Comparison of ENCODE assay signal across 17 mouse cellular contexts in the genomic region with DNA sequence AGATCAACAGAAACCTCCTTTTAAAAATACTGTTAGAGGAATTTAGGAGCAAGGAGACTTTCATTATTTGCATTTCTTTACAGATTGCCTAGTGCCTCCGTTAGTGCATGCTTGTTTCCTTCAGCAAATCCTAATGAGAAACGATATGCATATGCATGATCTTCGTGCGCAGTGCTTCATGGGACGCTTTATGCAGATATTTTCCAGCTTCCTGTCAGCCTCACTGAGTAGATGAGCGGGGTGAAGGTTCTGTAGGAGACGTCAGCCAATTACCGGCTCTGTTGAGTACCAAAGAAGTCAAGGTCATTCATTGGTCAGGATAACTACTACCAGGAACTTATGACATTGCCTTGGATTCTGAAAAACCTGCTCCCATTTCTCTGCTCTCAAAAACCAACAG.
DNase-seq lines count a peak whose midpoint lies in the region; ATAC-seq lines count a peak whose summit lies in the region.
"Had no signal": no experiment of that assay in that cellular context is flagged by ENCODE, and none has a peak within 500 bp of the region (broad histone marks: within the 10 kb centered on the region; RNA-seq: fewer than 3 reads in every experiment).

No protein-coding gene starts in this region.

- no peaks in the 10 kb centered on the region for H3K9me3 ChIP-seq in neural tube, embryonic 11.5 days (ENCODE audit: control insufficient read depth, low read length)
- H3K9me3 ChIP-seq in forebrain, embryonic 16.5 days (ENCODE audit: control insufficient read depth, low read length): no peaks in the 10 kb centered on the region
- H3K9me3 ChIP-seq in midbrain, embryonic 14.5 days (ENCODE audit: control insufficient read depth, low read length): no peaks in the 10 kb centered on the region
- H3K9me3 ChIP-seq: stomach, embryonic 15.5 days had no signal

- peak; percentile 45; the same call in 1 of the 2 replicates for ATAC-seq in neural tube, embryonic 11.5 days (ENCODE audit: insufficient read depth, low FRiP score, low TSS enrichment)
- peak; percentile 95 for ATAC-seq in forebrain, embryonic 16.5 days
- ATAC-seq in midbrain, embryonic 14.5 days (ENCODE audit: low FRiP score, low TSS enrichment): no peak; the same call in 1 of the 2 replicates
- ATAC-seq: Patski had no signal

- H3K9ac ChIP-seq in neural tube, embryonic 11.5 days (ENCODE audit: low read length): no peak overlapping the region
- no peak overlapping the region for H3K9ac ChIP-seq in forebrain, embryonic 16.5 days (replicated peaks; ENCODE audit: low read depth, low read length)
- no peak overlapping the region for H3K9ac ChIP-seq in midbrain, embryonic 14.5 days (replicated peaks; ENCODE audit: low read length)
- H3K9ac ChIP-seq: stomach, embryonic 15.5 days had no signal

- WGBS in neural tube, embryonic 11.5 days: 77% methylated on average over 8 of the region's 8 CpGs
- WGBS in forebrain, embryonic 16.5 days: 30% methylated on average over 8 of the region's 8 CpGs
- 55% methylated on average over 8 of the region's 8 CpGs for WGBS in midbrain, embryonic 14.5 days

- H3K4me1 ChIP-seq in neural tube, embryonic 11.5 days (ENCODE audit: control insufficient read depth, insufficient read depth, low read length): no peaks in the 10 kb centered on the region
- H3K4me1 ChIP-seq in forebrain, embryonic 16.5 days (replicated peaks; ENCODE audit: control insufficient read depth, insufficient read depth, low read length): no peaks in the 10 kb centered on the region; the same call in 1 of the 2 replicates
- H3K4me1 ChIP-seq in midbrain, embryonic 14.5 days (ENCODE audit: control insufficient read depth, insufficient read depth, low read length): no peaks in the 10 kb centered on the region
- H3K4me1 ChIP-seq: stomach, embryonic 15.5 days had no signal

- no peak overlapping the region for H3K27ac ChIP-seq in neural tube, embryonic 11.5 days (ENCODE audit: low read depth, low read length)
- H3K27ac ChIP-seq in forebrain, embryonic 16.5 days (ENCODE audit: low read length): no peak overlapping the region
- no peak overlapping the region for H3K27ac ChIP-seq in midbrain, embryonic 14.5 days (replicated peaks; ENCODE audit: low read depth, low read length)
- H3K27ac ChIP-seq: stomach, embryonic 15.5 days had no signal

- H3K36me3 ChIP-seq in neural tube, embryonic 11.5 days (ENCODE audit: control insufficient read depth, insufficient read depth, low read length): no peaks in the 10 kb centered on the region
- H3K36me3 ChIP-seq in forebrain, embryonic 16.5 days (ENCODE audit: control insufficient read depth, insufficient read depth): no peaks in the 10 kb centered on the region
- no peaks in the 10 kb centered on the region for H3K36me3 ChIP-seq in midbrain, embryonic 14.5 days (ENCODE audit: control insufficient read depth, insufficient read depth, low read length)
- H3K36me3 ChIP-seq: stomach, embryonic 15.5 days had no signal

- H3K27me3 ChIP-seq in neural tube, embryonic 11.5 days (ENCODE audit: control insufficient read depth, insufficient read depth, low read length): no peaks in the 10 kb centered on the region
- no peaks in the 10 kb centered on the region for H3K27me3 ChIP-seq in forebrain, embryonic 16.5 days (replicated peaks; ENCODE audit: control insufficient read depth, insufficient read depth, low read length)
- no peaks in the 10 kb centered on the region for H3K27me3 ChIP-seq in midbrain, embryonic 14.5 days (ENCODE audit: control insufficient read depth, insufficient read depth, low read length)
- H3K27me3 ChIP-seq: Patski; stomach, embryonic 15.5 days had no signal

- H3K4me3 ChIP-seq in neural tube, embryonic 11.5 days (ENCODE audit: low read depth, low read length): no peak overlapping the region
- H3K4me3 ChIP-seq in forebrain, embryonic 16.5 days (replicated peaks; ENCODE audit: low read length): no peak overlapping the region; the same call in 1 of the 2 replicates
- H3K4me3 ChIP-seq in midbrain, embryonic 14.5 days (replicated peaks; ENCODE audit: low read depth, low read length): no peak overlapping the region
- H3K4me3 ChIP-seq: stomach, embryonic 15.5 days had no signal

- no peak for DNase-seq in neural tube, embryonic 11.5 days (ENCODE audit: low spot score)
- no peak for DNase-seq in neural tube, embryonic 10.5 days (ENCODE audit: extremely low spot score, low spot score)
- peak; percentile 44 for DNase-seq in midbrain, embryonic 14.5 days
- DNase-seq in telencephalon, adult 2 months (ENCODE audit: low read depth, low spot score): peak; percentile 6
- no peak for DNase-seq in retina, embryonic 14.5 days (ENCODE audit: low spot score)
- DNase-seq in adrenal gland, postnatal 14 days: no peak
- no peak for DNase-seq in natural killer cell, adult 2 months (ENCODE audit: low spot score in 2 of 2)
- DNase-seq: cerebellum, adult 11 months; cerebellum, postnatal 25 days; gastrocnemius, postnatal 25 days; liver; lung, adult 2 months; lung, postnatal 36 days; spleen, adult 18-20 months had no signal

- no peak overlapping the region for H3K4me2 ChIP-seq in neural tube, embryonic 11.5 days (ENCODE audit: low read depth)
- peak overlapping the region; percentile 38 for H3K4me2 ChIP-seq in forebrain, embryonic 16.5 days (ENCODE audit: low read length)
- H3K4me2 ChIP-seq in midbrain, embryonic 14.5 days (ENCODE audit: low read length): peak overlapping the region; percentile 32
- H3K4me2 ChIP-seq: stomach, embryonic 15.5 days had no signal

Comparison
In these comparisons a context has a peak if more than half of its experiments do, and no peak if none do; other contexts are left out.
1. DNase-seq: peak in midbrain, embryonic 14.5 days (single experiment) and telencephalon, adult 2 months (single experiment); none in neural tube, embryonic 11.5 days (single experiment), neural tube, embryonic 10.5 days (single experiment), retina, embryonic 14.5 days (single experiment), adrenal gland, postnatal 14 days (single experiment) and natural killer cell, adult 2 months (0 of 2).